Comparison of ENCODE assay signal across 26 mouse cellular contexts in the genomic region with DNA sequence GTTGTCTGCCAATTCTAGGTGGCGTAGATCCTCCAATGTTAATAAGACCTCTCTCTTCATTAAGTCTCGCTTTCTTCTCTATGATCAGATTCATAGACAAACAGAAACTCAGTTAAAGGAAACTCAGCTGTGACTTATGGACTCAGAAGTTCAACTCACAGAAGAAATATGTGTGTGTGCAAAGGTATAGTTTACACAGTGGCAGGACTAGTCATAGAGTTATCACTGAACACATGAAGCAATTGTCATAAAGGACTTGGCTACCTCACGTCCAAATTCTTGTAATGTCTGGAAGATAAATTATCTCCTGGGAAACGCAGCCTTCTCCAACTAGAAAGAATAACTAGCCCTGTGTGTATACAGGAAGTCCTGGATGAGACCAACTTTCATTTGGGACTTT. TPM values are rescaled to one million over a fixed set of nuclear protein-coding genes. Genes with fewer than 3 reads are reported as not detected.
A peak's percentile ranks its signal among the peaks of the same experiment; 100 is the strongest.
DNase-seq lines count a peak whose midpoint lies in the region; ATAC-seq and TF ChIP-seq lines count a peak whose summit lies in the region.
"Had no signal": no experiment of that assay in that cellular context is flagged by ENCODE, and none has a peak within 500 bp of the region (broad histone marks: within the 10 kb centered on the region; RNA-seq: fewer than 3 reads in every experiment).

No protein-coding gene starts in this region.

- H3K79me2 ChIP-seq in liver, adult 2 months (ENCODE audit: control insufficient read depth, insufficient read depth, low read length), result peaks cover 24% of the 10 kb centered on the region; the same call in 1 of the 2 replicates

- H3K4me1 ChIP-seq in liver, adult 2 months (ENCODE audit: control insufficient read depth, insufficient read depth, low read length), result peaks cover 21% of the 10 kb centered on the region
- H3K4me1 ChIP-seq in liver, embryonic 11.5 days (replicated peaks; ENCODE audit: control insufficient read depth, insufficient read depth, low read length), result no peaks in the 10 kb centered on the region
- H3K4me1 ChIP-seq in intestine, embryonic 15.5 days (replicated peaks), result no peaks in the 10 kb centered on the region
- peaks cover 7% of the 10 kb centered on the region; the same call in 1 of the 2 replicates for H3K4me1 ChIP-seq in intestine, embryonic 16.5 days (ENCODE audit: control insufficient read depth, insufficient read depth, low read length)
- H3K4me1 ChIP-seq in intestine, postnatal 0 days (replicated peaks; ENCODE audit: control insufficient read depth, insufficient read depth, low read length), result no peaks in the 10 kb centered on the region
- no peaks in the 10 kb centered on the region for H3K4me1 ChIP-seq in lung, adult 2 months (ENCODE audit: control insufficient read depth, insufficient read depth, low read length)

- no peak overlapping the region for H3K27ac ChIP-seq in liver, adult 2 months (replicated peaks; ENCODE audit: insufficient read depth, low read depth, low read length)
- H3K27ac ChIP-seq in liver, embryonic 11.5 days (ENCODE audit: low read depth, low read length), result no peak overlapping the region
- H3K27ac ChIP-seq in intestine, embryonic 15.5 days, result no peak overlapping the region
- no peak overlapping the region; the same call in 1 of the 2 replicates for H3K27ac ChIP-seq in intestine, embryonic 16.5 days (ENCODE audit: low read length)
- no peak overlapping the region for H3K27ac ChIP-seq in intestine, postnatal 0 days (ENCODE audit: low read depth, low read length)

- H3K9me3 ChIP-seq in liver, embryonic 11.5 days (ENCODE audit: control insufficient read depth, low read length), result no peaks in the 10 kb centered on the region
- H3K9me3 ChIP-seq in intestine, embryonic 15.5 days, result no peaks in the 10 kb centered on the region
- no peaks in the 10 kb centered on the region for H3K9me3 ChIP-seq in intestine, embryonic 16.5 days (ENCODE audit: control insufficient read depth, low read length)
- H3K9me3 ChIP-seq in intestine, postnatal 0 days (ENCODE audit: control insufficient read depth), result no peaks in the 10 kb centered on the region
- H3K9me3 ChIP-seq: G1E had no signal

- H3K4me2 ChIP-seq in liver, embryonic 11.5 days, result no peak overlapping the region
- H3K4me2 ChIP-seq in intestine, embryonic 15.5 days (replicated peaks), result no peak overlapping the region
- H3K4me2 ChIP-seq in intestine, embryonic 16.5 days (ENCODE audit: low read depth, low read length), result no peak overlapping the region
- peak overlapping the region; percentile 13; the same call in 1 of the 2 replicates for H3K4me2 ChIP-seq in intestine, postnatal 0 days (replicated peaks; ENCODE audit: low read depth)

- no peak for TF ChIP-seq POLR2A in liver, adult 2 months (IDR thresholded peaks at IDR 0.05; ENCODE audit: extremely low read depth, insufficient read depth, low read length)
- TF ChIP-seq POLR2A in lung, adult 2 months (IDR thresholded peaks at IDR 0.05; ENCODE audit: borderline replicate concordance, extremely low read depth, low read depth, low read length), result no peak

- no peak for ATAC-seq in liver, embryonic 11.5 days (replicated peaks; ENCODE audit: low FRiP score)
- peak; percentile 67; the same call in 1 of the 2 replicates for ATAC-seq in intestine, embryonic 15.5 days
- peak; percentile 76; the same call in 1 of the 2 replicates for ATAC-seq in intestine, embryonic 16.5 days
- peak; percentile 67; the same call in 1 of the 2 replicates for ATAC-seq in intestine, postnatal 0 days
- ATAC-seq: activated CD4-positive, CD25-positive, alpha-beta regulatory T cell, adult 4 months; CD4-positive, CD25-positive, alpha-beta regulatory T cell, adult 4 months; Patski had no signal

- no peak overlapping the region for H3K4me3 ChIP-seq in liver, adult 2 months (ENCODE audit: insufficient read depth, low read depth, low read length)
- H3K4me3 ChIP-seq in liver, embryonic 11.5 days (ENCODE audit: low read depth, low read length), result no peak overlapping the region
- H3K4me3 ChIP-seq in intestine, embryonic 15.5 days (replicated peaks), result no peak overlapping the region
- H3K4me3 ChIP-seq in intestine, embryonic 16.5 days (ENCODE audit: low read length), result no peak overlapping the region
- no peak overlapping the region for H3K4me3 ChIP-seq in intestine, postnatal 0 days (ENCODE audit: low read depth, low read length)
- no peak overlapping the region for H3K4me3 ChIP-seq in lung, adult 2 months (replicated peaks; ENCODE audit: extremely low read depth, low read depth, low read length)

- no peak overlapping the region for H3K9ac ChIP-seq in liver, adult 2 months (ENCODE audit: low read depth, low read length)
- no peak overlapping the region for H3K9ac ChIP-seq in liver, embryonic 11.5 days (ENCODE audit: low read depth, low read length)
- no peak overlapping the region for H3K9ac ChIP-seq in intestine, embryonic 15.5 days
- H3K9ac ChIP-seq in intestine, embryonic 16.5 days (ENCODE audit: low read depth, low read length), result no peak overlapping the region
- H3K9ac ChIP-seq in intestine, postnatal 0 days (ENCODE audit: low read depth, low read length), result no peak overlapping the region

- H3K27me3 ChIP-seq in liver, adult 2 months (ENCODE audit: control insufficient read depth, insufficient read depth, low read length), result no peaks in the 10 kb centered on the region
- H3K27me3 ChIP-seq in liver, embryonic 11.5 days (replicated peaks; ENCODE audit: control insufficient read depth, insufficient read depth, low read length), result no peaks in the 10 kb centered on the region
- no peaks in the 10 kb centered on the region for H3K27me3 ChIP-seq in intestine, embryonic 15.5 days (replicated peaks)
- no peaks in the 10 kb centered on the region for H3K27me3 ChIP-seq in intestine, embryonic 16.5 days (replicated peaks; ENCODE audit: control insufficient read depth, insufficient read depth, low read length)
- no peaks in the 10 kb centered on the region for H3K27me3 ChIP-seq in intestine, postnatal 0 days (replicated peaks; ENCODE audit: control insufficient read depth, insufficient read depth, low read length)
- H3K27me3 ChIP-seq: CH12.LX had no signal

- peaks cover 31% of the 10 kb centered on the region for H3K36me3 ChIP-seq in liver, adult 2 months (ENCODE audit: control insufficient read depth, insufficient read depth, low read length)
- no peaks in the 10 kb centered on the region for H3K36me3 ChIP-seq in liver, embryonic 11.5 days (ENCODE audit: control insufficient read depth, insufficient read depth, low read length)
- no peaks in the 10 kb centered on the region for H3K36me3 ChIP-seq in intestine, embryonic 15.5 days
- H3K36me3 ChIP-seq in intestine, embryonic 16.5 days (ENCODE audit: control insufficient read depth, insufficient read depth, low read length), result no peaks in the 10 kb centered on the region
- H3K36me3 ChIP-seq in intestine, postnatal 0 days (ENCODE audit: control insufficient read depth, insufficient read depth), result no peaks in the 10 kb centered on the region
- H3K36me3 ChIP-seq: G1E had no signal

- peak; percentile 32 for DNase-seq in liver, adult 2 months (ENCODE audit: extremely low read depth, low read depth, low spot score)
- DNase-seq in liver, embryonic 11.5 days (ENCODE audit: low spot score), result no peak
- no peak for DNase-seq in B cell, adult 2 months
- DNase-seq in kidney, adult 9 months, result no peak
- no peak for DNase-seq in lung, adult 2 months
- DNase-seq: adrenal gland, adult 2 months; adrenal gland, adult 8-10 months; adrenal gland, postnatal 10 days; adrenal gland, postnatal 14 days; adrenal gland, postnatal 25 days; adrenal gland, postnatal 36 days; cerebellum, adult 11 months; cerebellum, adult 11-12 months; cerebellum, adult 18-20 months had no signal

- WGBS in liver, adult 2 months, result 32% methylated on average over 4 of the region's 4 CpGs
- 59% methylated on average over 4 of the region's 4 CpGs for WGBS in liver, embryonic 11.5 days
- 44% methylated on average over 4 of the region's 4 CpGs for WGBS in intestine, embryonic 15.5 days
- WGBS in intestine, embryonic 16.5 days, result 44% methylated on average over 4 of the region's 4 CpGs
- 32% methylated on average over 4 of the region's 4 CpGs for WGBS in intestine, postnatal 0 days
- 49% methylated on average over 4 of the region's 4 CpGs for WGBS in lung, adult 2 months

- TF ChIP-seq CTCF in liver, adult 2 months (IDR thresholded peaks at IDR 0.05; ENCODE audit: low read depth, low read length), result no peak
- TF ChIP-seq CTCF in intestine, postnatal 0 days (IDR thresholded peaks at IDR 0.05; ENCODE audit: low read depth), result no peak
- no peak for TF ChIP-seq CTCF in lung, adult 2 months (IDR thresholded peaks at IDR 0.05; ENCODE audit: insufficient read depth, low read length)

RNA-seq across cellular contexts. Expression of a gene that starts 9.4 kb away (rescaled TPM):
- total RNA-seq in liver, adult 2 months (2014; rRNA removed), result 117 and 133 TPM in 2 replicates
- polyA plus RNA-seq in liver, adult 2 months (2012; rRNA removed), result 52.9 and 53.4 TPM in 2 replicates
- polyA plus RNA-seq in liver, embryonic 11.5 days (2014; fragmentation: Nextera tagmentation; extraction: Ambion mirVana), result 10.9 and 11.1 TPM in 2 replicates
- 8.9 and 11.1 TPM in 2 replicates for polyA plus RNA-seq in intestine, embryonic 15.5 days (2015; fragmentation: Nextera tagmentation; extraction: Ambion mirVana)
- 11.1 and 11.8 TPM in 2 replicates for polyA plus RNA-seq in intestine, embryonic 16.5 days (2015; fragmentation: Nextera tagmentation; extraction: Ambion mirVana)
- 11.9 TPM in 2 replicates for polyA plus RNA-seq in intestine, postnatal 0 days (2015; fragmentation: Nextera tagmentation; extraction: Ambion mirVana)
- 0.03 TPM in 1 of 2 replicates, not detected in the other for polyA plus RNA-seq in lung, adult 2 months (2012; rRNA removed)
- total RNA-seq: adrenal gland, postnatal 25 days; CH12.LX; ES-E14; MEL had no signal
- polyA plus RNA-seq: brain, embryonic 14.5 days; C2C12; G1E; Patski had no signal
